Mouse (Mus musculus) liver, adult 2 months (tissue): ENCODE measurements at regions not wholly inside any gene's neighbourhood (a gene's known extent, or its start where the extent isn't known, plus 50 kb on each side); places are given as distances from the start of the nearest gene placed in this dataset.
A peak's percentile ranks its signal among the peaks of the same experiment; 100 is the strongest.

Experiments used
- DNase-seq: peaks from one replicate; pipeline ENCODE4 v3.0.0-alpha.2; 2011; ENCODE audit warnings: low read depth, low spot score; ENCODE audit errors: extremely low read depth
- H3K27ac ChIP-seq: fragments of 200-500 bp; replicated peaks from 2 replicates; pipeline ENCODE4 v1.5.1; 2012; ENCODE audit warnings: low read depth, mild to moderate bottlenecking, control low read depth, inconsistent platforms, low read length; ENCODE audit not compliant: insufficient read depth
- H3K27me3 ChIP-seq: fragments of 200-500 bp; 2 replicates; pipeline ENCODE4 v1.6.1; 2012; ENCODE audit warnings: mild to moderate bottlenecking, moderate library complexity, low read length, inconsistent platforms; ENCODE audit not compliant: control insufficient read depth, insufficient read depth
- H3K36me3 ChIP-seq: fragments of 200-500 bp; 2 replicates; pipeline ENCODE4 v1.6.1; 2012; ENCODE audit warnings: low read length, inconsistent platforms; ENCODE audit not compliant: control insufficient read depth, insufficient read depth
- H3K4me1 ChIP-seq: fragments of 200-500 bp; 2 replicates; pipeline ENCODE4 v1.6.1; 2011; ENCODE audit warnings: low read length; ENCODE audit not compliant: control insufficient read depth, insufficient read depth
- H3K4me3 ChIP-seq: fragments of 200-500 bp; 2 replicates; pipeline ENCODE4 v1.5.1; 2011; ENCODE audit warnings: low read depth, mild to moderate bottlenecking, control low read depth, low read length, moderate library complexity; ENCODE audit not compliant: insufficient read depth
- H3K79me2 ChIP-seq: fragments of 200-500 bp; 2 replicates; pipeline ENCODE4 v1.6.1; 2012; ENCODE audit warnings: inconsistent platforms, mild to moderate bottlenecking, low read length, moderate library complexity; ENCODE audit not compliant: control insufficient read depth, insufficient read depth
- H3K9ac ChIP-seq: fragments of 200-500 bp; 2 replicates; pipeline ENCODE4 v1.6.1; 2012; ENCODE audit warnings: low read depth, mild to moderate bottlenecking, control low read depth, inconsistent platforms, low read length
- CTCF ChIP-seq: fragments of 200-500 bp; IDR thresholded peaks from 2 replicates; pipeline ENCODE4 v1.5.1; 2011; ENCODE audit warnings: low read depth, low read length, control low read depth
- POLR2A ChIP-seq: fragments of 200-500 bp; IDR thresholded peaks from 2 replicates; pipeline ENCODE4 v1.6.1; 2011; ENCODE audit warnings: low read length, control low read depth; ENCODE audit not compliant: insufficient read depth; ENCODE audit errors: extremely low read depth
- whole genome bisulfite sequencing: fragments of 180-500 bp; shearing (Covaris S2); methylation state at CpG from one replicate; pipeline ENCODE4 v1.1.7; 2018; 5-methylcytosine and 5-hydroxymethylcytosine counted together

DNA sequence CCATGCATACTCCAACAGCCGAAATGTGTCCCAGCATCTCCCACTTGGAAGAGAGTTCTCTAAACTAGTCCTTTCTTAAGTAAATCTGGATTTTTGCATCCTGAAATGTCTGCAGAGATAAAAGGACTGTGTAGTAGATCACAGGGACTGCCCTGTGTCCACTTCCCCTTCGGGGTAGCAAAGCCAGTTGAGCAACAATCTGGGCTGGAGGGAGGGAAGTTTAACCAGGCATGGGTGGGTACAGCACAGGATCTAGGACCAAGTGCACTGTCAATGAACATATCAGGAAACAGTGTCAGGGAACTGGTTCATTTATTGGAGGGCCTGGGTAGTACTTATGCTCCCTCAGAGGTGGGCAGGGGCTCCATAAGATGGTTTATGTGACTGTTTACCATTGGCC is 434.5 kb upstream of the Kif2a start:
- Histone ChIP-seq H3K79me2 (no peaks in the 10 kb centered on the region), H3K27ac (no peak overlapping the region), H3K36me3 (no peaks in the 10 kb centered on the region), H3K27me3 (no peaks in the 10 kb centered on the region), H3K9ac (no peak overlapping the region), H3K4me1 (no peaks in the 10 kb centered on the region), H3K4me3 (no peak overlapping the region)
- TF ChIP-seq CTCF (no peak), POLR2A (no peak)
- DNase-seq: no peak
- 49% methylated on average over 2 of the region's 2 CpGs for WGBS

DNA sequence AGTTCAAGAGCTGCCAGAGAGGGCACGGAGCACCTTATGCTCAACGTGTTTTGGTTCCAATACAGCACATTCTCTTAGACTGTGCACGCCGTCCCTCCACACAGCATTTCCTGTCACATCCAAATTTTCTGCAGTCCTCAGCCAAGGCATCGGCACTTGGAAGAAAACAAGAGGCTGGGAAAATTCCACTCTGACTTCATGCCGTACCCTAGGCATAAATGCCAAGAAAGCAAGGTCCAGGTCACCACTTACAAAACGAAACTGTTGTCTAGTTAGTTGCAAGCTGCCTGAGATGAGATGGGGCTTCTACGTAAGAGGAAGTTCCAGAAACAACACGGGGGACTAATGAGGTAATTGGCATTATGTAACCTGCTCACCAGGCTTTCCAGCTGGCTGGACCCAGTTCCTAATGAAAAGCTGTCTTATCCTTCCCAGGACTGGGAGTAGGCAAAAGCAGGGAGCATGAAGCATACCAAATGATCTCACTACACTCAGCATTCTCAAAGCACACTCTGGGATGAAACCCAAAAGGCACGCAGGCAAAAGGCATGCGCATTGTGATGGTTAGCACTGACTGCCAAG is 427.8 kb upstream of the Kif2a start:
- Histone ChIP-seq H3K79me2 (no peaks in the 10 kb centered on the region), H3K9ac (no peak overlapping the region), H3K27me3 (no peaks in the 10 kb centered on the region), H3K4me3 (no peak overlapping the region; the same call in 1 of the 2 replicates), H3K36me3 (no peaks in the 10 kb centered on the region), H3K27ac (no peak overlapping the region), H3K4me1 (no peaks in the 10 kb centered on the region)
- TF ChIP-seq CTCF (no peak), POLR2A (no peak)
- peak; percentile 38 for DNase-seq
- WGBS: 76% methylated on average over 11 of the region's 11 CpGs

DNA sequence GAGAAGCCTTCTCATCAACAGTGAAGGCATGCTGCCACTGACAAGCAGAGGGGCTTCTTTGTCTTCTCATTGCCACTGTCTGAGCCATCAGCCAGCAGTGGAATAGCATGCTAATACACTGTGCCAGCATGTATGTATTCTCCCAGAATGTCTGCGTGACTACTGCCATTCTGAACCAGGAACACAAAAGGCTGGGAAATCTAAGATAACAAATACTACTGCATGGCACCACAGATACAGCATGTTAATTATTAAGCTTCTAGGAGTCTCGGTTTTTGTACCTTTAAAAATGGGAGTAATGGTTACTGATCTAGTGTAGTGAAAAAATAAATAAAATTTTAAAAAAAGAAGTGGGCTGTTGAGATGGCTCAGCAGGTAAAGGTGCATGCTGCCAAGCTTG is 425.9 kb upstream of the Kif2a start:
- DNase-seq: no peak
- 29% methylated on average over 2 of the region's 2 CpGs for WGBS
- no peaks in the 10 kb centered on the region for H3K27me3 ChIP-seq
- no peak overlapping the region for H3K9ac ChIP-seq
- H3K36me3 ChIP-seq: no peaks in the 10 kb centered on the region
- no peak overlapping the region for H3K27ac ChIP-seq
- no peak overlapping the region for H3K4me3 ChIP-seq
- TF ChIP-seq CTCF: no peak
- TF ChIP-seq POLR2A: no peak
- H3K79me2 ChIP-seq: no peaks in the 10 kb centered on the region
- no peaks in the 10 kb centered on the region for H3K4me1 ChIP-seq

DNA sequence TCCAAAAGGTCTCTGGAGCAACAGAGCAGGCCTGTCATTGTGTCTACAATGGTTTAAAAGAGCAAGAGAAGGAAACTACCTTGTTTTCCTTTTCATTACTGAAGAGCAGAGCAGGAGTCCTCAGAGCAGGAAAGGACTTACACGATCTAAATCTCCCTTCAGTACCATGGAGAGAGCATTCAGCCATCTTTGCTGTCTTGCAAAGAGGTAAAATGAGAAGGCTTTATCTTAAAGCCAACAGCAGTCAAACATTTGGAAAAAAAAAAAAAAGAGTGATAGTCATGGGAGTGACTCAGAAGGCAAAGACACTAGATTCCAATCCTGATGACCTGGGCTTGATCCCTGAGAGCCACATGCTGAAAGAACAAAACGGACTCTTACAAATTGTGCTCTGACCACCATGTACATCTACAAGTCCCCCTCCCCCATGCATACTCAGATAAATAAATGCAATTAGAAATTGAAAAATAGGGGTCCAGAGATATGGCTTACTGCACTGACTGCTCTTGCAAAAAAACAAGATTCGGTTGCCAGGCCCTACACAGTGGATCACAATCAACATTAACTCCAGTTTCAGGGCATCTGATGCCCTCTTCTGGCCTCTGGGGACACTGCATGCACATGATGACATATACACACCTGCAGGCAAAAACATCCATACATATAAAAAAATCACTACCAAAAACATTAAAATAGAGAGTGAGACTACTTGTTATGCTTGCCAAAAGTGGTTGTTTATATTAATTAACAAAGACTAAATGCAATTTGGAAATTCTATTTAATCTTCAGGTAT is 397.6 kb upstream of the Kif2a start:
- H3K36me3 ChIP-seq: no peaks in the 10 kb centered on the region
- H3K27me3 ChIP-seq: no peaks in the 10 kb centered on the region
- TF ChIP-seq POLR2A (no peak), CTCF (no peak)
- DNase-seq: no peak
- H3K4me1 ChIP-seq: no peaks in the 10 kb centered on the region
- 48% methylated on average over 3 of the region's 3 CpGs for WGBS
- H3K27ac ChIP-seq: no peak overlapping the region
- no peaks in the 10 kb centered on the region for H3K79me2 ChIP-seq
- H3K9ac ChIP-seq: no peak overlapping the region
- H3K4me3 ChIP-seq: no peak overlapping the region

DNA sequence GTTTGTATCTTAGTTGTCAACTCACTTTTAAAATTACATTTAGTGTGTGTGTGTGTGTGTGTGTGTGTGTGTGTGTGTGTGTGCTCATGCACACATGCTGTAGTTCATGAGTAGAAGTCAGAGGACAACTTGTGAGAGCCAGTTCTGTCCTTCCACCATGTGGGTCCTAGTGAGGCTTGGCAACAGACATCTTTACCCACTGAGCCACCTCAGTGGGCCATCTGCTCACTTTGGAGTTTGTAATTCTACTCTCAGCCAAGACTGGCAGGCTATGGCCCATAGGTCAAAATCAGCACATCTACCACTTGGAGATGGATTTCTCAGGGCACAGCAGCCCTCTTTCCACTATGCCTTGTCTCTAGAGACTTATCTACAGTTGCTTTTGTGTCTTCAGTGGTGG is 388.3 kb upstream of the Kif2a start:
- no peak overlapping the region for H3K27ac ChIP-seq
- TF ChIP-seq POLR2A (no peak), CTCF (no peak)
- no peaks in the 10 kb centered on the region for H3K79me2 ChIP-seq
- H3K4me1 ChIP-seq: no peaks in the 10 kb centered on the region
- no peaks in the 10 kb centered on the region for H3K36me3 ChIP-seq
- no peak overlapping the region for H3K4me3 ChIP-seq
- DNase-seq: no peak
- H3K9ac ChIP-seq: no peak overlapping the region
- no peaks in the 10 kb centered on the region for H3K27me3 ChIP-seq

DNA sequence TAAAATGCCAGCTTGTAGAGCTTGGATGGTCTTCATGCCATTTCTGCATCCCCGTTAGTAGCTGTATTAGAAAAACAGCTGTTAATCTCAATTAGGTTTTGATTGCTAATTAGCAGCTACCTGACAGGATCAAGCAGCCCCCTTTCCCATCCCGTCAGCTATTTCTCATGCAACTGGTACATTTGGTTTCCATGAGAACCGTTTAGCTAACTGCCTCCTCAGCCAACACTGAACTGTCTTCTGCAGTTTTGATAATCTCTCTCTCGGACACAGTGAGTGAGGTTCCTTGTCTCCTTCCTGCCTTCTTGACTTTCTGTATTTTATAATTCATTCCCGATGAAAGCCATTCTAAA is 385.7 kb upstream of the Kif2a start:
- no peaks in the 10 kb centered on the region for H3K36me3 ChIP-seq
- H3K4me3 ChIP-seq: no peak overlapping the region
- no peak overlapping the region for H3K9ac ChIP-seq
- TF ChIP-seq POLR2A (no peak), CTCF (no peak)
- H3K27ac ChIP-seq: no peak overlapping the region
- 71% methylated on average over 5 of the region's 5 CpGs for WGBS
- DNase-seq: no peak
- no peaks in the 10 kb centered on the region for H3K27me3 ChIP-seq
- no peaks in the 10 kb centered on the region for H3K79me2 ChIP-seq
- no peaks in the 10 kb centered on the region for H3K4me1 ChIP-seq
